Mouse (Mus musculus) testis, postnatal 14 days (tissue): Measurements from ENCODE around the gene Nomo1.

Source experiments
- DNase-seq: peaks from one replicate; pipeline ENCODE4 v3.0.0; 2021; ENCODE audit warnings: low spot score

The Nomo1 gene

GRCm38 (mm10) chr7:46047873-46048562 is 14.5 kb downstream of the Nomo1 start:
- no peak for DNase-seq

GRCm38 (mm10) chr7:46049981-46050380 is 16.5 kb downstream of the Nomo1 start:
- DNase-seq, result no peak

GRCm38 (mm10) chr7:46052161-46052821 is 18.8 kb downstream of the Nomo1 start:
- no peak for DNase-seq

- no peak for DNase-seq
Measured at GRCm38 (mm10) chr7:46053566-46053965, 20.1 kb downstream of the Nomo1 start.

DNA sequence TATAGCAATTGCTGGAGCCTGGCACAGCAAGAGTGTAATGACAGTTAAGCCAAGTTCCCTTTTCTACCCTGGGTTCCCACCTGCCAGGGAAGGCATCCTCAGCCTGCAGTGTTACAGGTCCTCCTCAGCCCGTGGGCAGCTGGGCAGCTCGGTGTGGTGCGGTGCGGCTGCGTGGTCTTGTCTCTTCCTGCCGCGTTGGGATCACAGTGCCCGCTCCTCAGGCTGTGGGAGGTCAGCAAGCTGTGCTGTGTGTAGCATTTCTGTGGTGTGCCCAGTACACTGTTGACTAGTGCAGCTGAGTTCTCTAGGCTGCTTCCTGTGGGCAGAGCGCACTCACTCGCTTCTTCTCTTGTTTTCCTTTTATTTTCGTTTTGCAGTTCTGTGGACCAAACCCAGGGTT is 25.4 kb downstream of the Nomo1 start:
- DNase-seq, result no peak

- no peak for DNase-seq
Measured at GRCm38 (mm10) chr7:46060688-46061087, 27.2 kb downstream of the Nomo1 start.

DNA sequence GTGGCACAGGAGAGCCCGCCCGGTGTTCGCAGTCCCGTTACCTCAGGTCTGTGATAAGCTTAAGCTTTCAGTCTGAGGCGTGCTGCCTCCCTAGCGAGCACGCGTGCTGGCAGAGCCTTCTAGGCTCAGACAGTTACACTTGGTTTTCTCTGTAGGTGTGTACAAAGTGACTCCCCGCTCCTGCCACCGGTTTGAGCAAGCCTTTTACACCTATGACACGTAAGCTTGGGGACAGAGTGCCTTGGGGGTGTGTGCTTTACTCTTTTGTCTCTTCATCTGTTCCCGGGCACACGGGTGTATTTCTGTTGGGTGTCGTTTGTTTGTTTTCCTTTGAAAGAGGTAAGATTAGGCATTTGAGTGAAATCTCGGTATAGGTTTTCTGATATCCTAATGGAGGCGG is 28.1 kb downstream of the Nomo1 start:
- no peak for DNase-seq

- DNase-seq, result no peak
Measured at GRCm38 (mm10) chr7:46063296-46063695, 29.8 kb downstream of the Nomo1 start.

DNA sequence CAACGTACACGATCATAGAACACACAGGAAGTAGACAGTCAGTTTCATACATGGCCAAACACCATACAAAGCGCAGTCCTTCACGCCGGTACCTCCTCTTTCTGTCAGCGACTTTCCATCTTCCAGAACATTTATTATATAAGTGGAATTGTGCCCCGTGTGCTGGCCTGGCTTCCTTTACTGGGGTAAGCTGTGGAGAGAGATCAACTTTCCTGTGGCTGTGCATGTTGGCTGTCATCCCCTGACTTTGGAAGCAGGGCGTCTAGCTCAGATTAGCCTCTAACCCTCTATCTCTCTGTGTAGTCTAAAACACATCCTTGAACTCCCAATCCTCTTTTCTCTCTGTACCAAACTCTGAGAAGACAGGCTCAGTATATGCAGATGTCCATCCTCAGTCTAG is 35.3 kb downstream of the Nomo1 start:
- DNase-seq, result no peak

- DNase-seq, result no peak
Measured at GRCm38 (mm10) chr7:46076844-46077243, 43.3 kb downstream of the Nomo1 start.

- DNase-seq, result no peak
Measured at GRCm38 (mm10) chr7:46077675-46078074, 44.2 kb downstream of the Nomo1 start.

DNA sequence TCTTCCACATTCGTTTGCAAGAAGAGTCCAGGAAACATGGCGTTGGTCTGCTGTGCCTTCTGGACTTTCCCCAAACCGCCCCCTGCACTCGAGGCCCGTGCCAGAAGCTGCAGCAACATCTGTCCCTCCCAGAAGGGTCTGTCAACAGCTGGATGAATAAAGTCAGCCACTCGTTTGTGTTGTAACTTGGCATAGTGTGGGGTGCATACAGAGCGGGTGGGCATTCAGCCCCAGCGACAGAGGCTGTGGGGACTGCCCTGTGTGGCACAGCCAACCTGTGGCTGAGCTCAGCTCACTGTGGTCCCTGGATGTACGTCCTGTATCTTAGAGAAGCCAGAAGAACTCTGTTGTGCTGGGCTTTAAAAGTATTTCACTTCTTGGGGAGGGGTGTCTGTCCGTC is 50.5 kb downstream of the Nomo1 start:
- DNase-seq, result no peak

DNA sequence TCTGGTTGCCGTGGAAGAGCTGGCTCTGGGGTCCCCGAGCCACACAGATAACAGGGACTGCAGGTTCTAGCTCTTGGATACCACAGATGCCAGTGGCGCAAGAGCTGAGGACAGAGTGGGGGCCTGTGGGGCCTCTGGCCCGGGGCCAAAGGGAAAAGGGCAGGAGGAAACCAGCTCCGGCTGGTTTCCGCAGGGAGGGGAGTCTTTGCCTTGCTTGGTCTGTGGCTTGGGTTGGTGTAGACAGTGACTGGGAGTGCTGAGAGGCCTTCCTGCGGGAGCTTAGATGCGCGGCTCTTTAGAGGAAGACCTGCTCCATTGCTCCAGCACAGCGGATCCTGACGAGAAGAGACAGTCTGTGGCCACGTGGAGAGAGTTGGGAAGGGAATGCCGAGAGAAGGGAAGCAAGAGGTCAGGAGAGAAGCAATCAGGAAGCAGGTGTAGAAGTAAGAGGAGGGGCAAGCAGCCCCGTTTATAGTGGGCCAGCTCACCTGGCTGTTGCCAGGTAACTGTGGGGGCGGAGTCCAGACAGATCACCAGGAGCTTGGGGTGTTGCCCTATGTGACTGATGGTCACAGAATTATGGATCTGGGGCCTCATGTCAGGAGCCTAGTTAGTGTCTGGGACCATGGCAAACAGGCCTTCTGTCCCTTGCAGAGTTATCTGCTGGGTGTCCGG is 51.5 kb downstream of the Nomo1 start:
- no peak for DNase-seq

- no peak for DNase-seq
Measured at GRCm38 (mm10) chr7:46086378-46086777, 52.9 kb downstream of the Nomo1 start.

GRCm38 (mm10) chr7:46088241-46088640 is 54.7 kb downstream of the Nomo1 start:
- DNase-seq, result no peak

DNA sequence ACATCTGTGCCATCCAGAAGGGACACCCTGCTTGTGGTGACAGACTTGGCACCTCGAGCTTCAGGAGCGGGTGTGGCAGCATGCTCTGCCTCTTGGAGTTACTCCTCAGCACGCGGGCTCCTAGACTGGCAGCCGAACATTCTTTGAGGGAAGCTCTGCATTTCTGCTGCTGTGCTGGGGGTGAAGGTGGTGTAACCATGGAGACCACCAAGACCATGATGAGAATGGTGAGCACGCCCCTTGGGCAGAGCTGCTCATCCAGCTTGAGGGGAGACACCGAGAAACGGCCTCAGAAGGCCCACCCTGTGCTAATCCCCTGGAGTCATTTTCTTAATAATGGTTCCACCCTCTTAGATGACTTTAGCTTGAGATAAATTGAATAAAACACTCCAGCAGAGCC is 59.3 kb downstream of the Nomo1 start:
- no peak for DNase-seq

DNA sequence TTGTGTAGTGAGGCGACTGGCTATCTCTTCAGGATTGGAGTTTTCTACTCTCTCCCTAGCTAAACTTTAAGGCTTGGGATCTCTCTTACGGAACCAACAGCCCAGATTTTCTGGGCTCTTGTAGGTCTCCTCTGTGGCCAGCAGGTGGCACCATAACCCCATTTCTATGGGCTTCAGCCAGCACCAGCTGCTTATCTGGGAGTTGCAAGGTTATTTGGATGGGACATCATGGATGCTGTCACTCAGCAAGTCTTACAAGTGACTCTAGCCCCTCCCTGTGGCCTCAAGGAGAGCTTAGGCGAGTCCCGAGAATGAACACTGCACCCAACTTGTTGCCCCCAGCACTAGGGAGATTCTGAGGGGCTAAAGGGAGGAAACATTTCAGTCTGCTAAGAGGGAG is 62.6 kb downstream of the Nomo1 start:
- DNase-seq, result peak; percentile 30

GRCm38 (mm10) chr7:46097319-46097783 is 63.9 kb downstream of the Nomo1 start:
- DNase-seq, result no peak

DNA sequence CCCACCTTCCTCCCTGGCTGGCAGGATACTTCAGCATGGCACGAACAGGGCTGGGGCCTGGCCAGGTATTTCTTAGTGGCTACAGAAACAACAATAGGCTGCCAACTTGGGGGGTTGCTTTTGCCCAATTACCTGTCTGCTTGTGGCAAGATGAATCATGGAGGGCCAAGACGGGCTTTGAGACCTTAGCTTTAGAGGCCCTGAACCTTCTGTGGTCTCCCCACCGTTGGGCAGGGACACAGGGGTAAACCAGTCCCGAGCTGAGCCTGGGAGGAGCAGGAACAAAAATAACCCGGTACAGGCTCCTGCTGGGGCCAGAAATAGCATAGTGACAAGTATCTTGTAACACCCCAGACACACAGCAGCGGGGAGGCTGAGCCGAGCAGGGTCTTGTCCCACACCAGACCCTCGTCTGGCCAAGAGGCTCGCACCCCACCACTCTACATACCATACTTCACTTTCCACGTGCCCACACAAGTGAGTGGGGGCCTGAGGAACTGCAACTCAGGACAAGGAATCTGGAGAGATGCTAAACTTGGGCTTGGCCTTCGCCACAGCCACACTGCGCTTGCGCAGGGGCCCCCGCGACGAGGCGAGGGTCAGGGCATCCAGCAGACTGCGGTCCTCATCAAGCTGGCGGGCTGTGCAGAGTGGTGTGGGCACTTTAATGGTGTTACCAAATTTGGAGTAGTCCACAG is 64.9 kb downstream of the Nomo1 start:
- no peak for DNase-seq

DNA sequence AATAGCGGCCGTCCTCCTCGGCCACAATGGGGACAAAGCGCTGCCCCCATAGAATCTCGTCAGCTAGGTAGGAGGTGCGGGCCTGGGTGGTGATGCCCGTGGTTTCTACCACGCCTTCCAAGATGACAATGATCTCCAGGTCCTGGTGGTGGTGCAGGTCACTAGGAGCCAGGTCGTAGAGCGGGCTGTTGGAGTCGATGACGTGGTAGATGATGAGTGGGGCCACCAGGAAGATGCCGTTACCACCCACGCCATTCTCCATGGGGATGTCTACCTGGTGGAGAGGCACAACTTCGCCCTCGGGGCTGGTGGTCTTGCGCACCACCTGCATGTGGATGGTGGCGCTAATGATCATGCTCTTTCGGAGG is 65.4 kb downstream of the Nomo1 start:
- DNase-seq, result no peak

DNA sequence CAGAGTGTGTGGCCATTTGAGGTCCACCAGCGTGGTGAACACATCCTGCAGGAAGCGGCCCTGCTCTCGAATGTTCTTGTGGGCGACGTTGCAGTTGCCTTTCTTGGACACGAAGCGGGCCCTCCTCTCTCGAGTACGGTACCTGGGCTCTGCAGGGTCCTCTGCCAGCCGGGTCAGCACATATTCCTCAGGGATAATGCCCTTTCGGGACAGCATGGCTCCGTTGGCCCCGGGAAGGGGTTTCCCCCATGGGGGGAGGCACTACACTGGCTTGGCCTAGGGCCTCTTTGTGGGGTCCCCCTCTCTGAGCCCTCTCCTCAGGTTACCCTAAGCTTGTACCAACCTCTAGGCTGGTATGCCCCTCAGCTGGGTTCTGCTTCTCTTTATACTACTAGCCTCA is 66.2 kb downstream of the Nomo1 start:
- no peak for DNase-seq

GRCm38 (mm10) chr7:46100563-46100962 is 67.1 kb downstream of the Nomo1 start, which contains the start of gene Kcnj11:
Kcnj11 (minus strand) TSS chr7:46100764.
- DNase-seq, result peak; percentile 83
